8 mouse cellular contexts compared by ENCODE assay signal in the genomic region with DNA sequence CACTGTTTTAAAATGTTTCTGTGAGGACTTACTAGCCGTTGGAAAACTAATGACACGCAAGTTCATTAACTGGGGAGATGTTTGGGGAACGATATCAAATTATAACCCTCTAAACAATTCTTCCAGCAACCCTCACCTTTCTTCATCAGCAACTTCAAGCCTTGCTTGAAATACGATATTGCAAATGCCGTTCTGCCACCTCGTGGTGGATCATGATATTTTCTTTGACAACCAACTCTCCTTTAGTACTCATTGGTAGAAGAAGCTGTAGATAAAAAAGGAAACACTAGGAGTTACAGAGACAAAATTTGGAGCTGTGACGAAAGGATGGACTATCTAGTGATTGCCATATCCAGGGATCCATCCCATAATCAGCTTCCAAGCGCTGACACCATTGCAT.
DNase-seq lines count a peak whose midpoint lies in the region; ATAC-seq and TF ChIP-seq lines count a peak whose summit lies in the region.

No protein-coding gene starts in this region.

- no peak overlapping the region for H3K27ac ChIP-seq in liver, embryonic 14.5 days
- H3K27ac ChIP-seq in thymus, adult 2 months (ENCODE audit: control insufficient read depth, insufficient read depth, low read length): no peak overlapping the region

- no peak for TF ChIP-seq EP300 in liver, embryonic 14.5 days (IDR thresholded peaks at IDR 0.05; ENCODE audit: low read depth)

- in situ Hi-C loops in Patski (cut with MboI; ENCODE audit: low pct_unique_long_range_greater_than_20kb): loop anchor here (5.0 to 10.0 kb wide), 2 partner anchors 354 to 621 kb away; no protein-coding TSS in a partner anchor

- TF ChIP-seq POLR2A in thymus, adult 2 months (IDR thresholded peaks at IDR 0.05; ENCODE audit: control insufficient read depth, extremely low read depth, insufficient read depth, low read length, poor library complexity): no peak

- H3K9me3 ChIP-seq in liver, embryonic 14.5 days (ENCODE audit: control insufficient read depth, low read length): no peaks in the 10 kb centered on the region

- POLR2A ChIA-PET in Patski (lab: Charles Lee): interaction anchor here (0.6 kb wide), 1 partner anchor 82 kb away, joined by 3 read pairs; no protein-coding TSS in a partner anchor

- H3K27me3 ChIP-seq in Patski: no peaks in the 10 kb centered on the region
- no peaks in the 10 kb centered on the region for H3K27me3 ChIP-seq in liver, embryonic 14.5 days (ENCODE audit: control insufficient read depth, insufficient read depth, low read length)
- no peaks in the 10 kb centered on the region for H3K27me3 ChIP-seq in thymus, adult 2 months (ENCODE audit: control insufficient read depth, insufficient read depth, low read length)

- CTCF ChIA-PET in Patski (lab: Charles Lee): interaction anchor here (0.7 to 1.7 kb wide), 17 partner anchors 8 to 367 kb away, joined by 3 to 13 read pairs (median 4); no protein-coding TSS in a partner anchor

- H3K9ac ChIP-seq in liver, embryonic 14.5 days (replicated peaks): no peak overlapping the region

- H3K4me1 ChIP-seq in liver, embryonic 14.5 days (replicated peaks; ENCODE audit: control insufficient read depth in 2 of 2, insufficient read depth in 2 of 2, low read length in 1 of 2): no peaks in the 10 kb centered on the region
- no peaks in the 10 kb centered on the region for H3K4me1 ChIP-seq in thymus, adult 2 months (replicated peaks; ENCODE audit: control insufficient read depth, insufficient read depth, low read length)

- H3K4me3 ChIP-seq in liver, embryonic 14.5 days (ENCODE audit: insufficient read depth in 1 of 2, low read depth in 2 of 2, low read length in 2 of 2): no peak overlapping the region
- no peak overlapping the region for H3K4me3 ChIP-seq in thymus, adult 2 months (ENCODE audit: control insufficient read depth, insufficient read depth, low read length)

- no peak overlapping the region for H3K4me2 ChIP-seq in liver, embryonic 14.5 days (ENCODE audit: low read depth)

- ATAC-seq in Patski: peak; percentile 76
- ATAC-seq in liver, embryonic 14.5 days (ENCODE audit: insufficient read depth): no peak

- no peaks in the 10 kb centered on the region for H3K36me3 ChIP-seq in liver, embryonic 14.5 days (replicated peaks; ENCODE audit: control insufficient read depth, insufficient read depth, low read depth)
- H3K36me3 ChIP-seq in thymus, adult 2 months (ENCODE audit: control insufficient read depth, insufficient read depth, low read length): no peaks in the 10 kb centered on the region

- peak; percentile 2 for DNase-seq in CD4-positive helper T cell, adult 2 months (ENCODE audit: low read depth, low spot score)
- DNase-seq in Patski (ENCODE audit: low read depth, low spot score): peak; percentile 27
- DNase-seq in cerebellum, postnatal 36 days: peak; percentile 55 to 76
- peak; percentile 26 to 53 for DNase-seq in gastrocnemius, postnatal 4 days (ENCODE audit: low spot score in 2 of 2)
- DNase-seq in kidney, postnatal 25 days: peak; percentile 42 to 88
- DNase-seq in liver, embryonic 14.5 days (ENCODE audit: low read depth in 3 of 3, low spot score in 3 of 3): peak; percentile 1 to 26 (median 4)
- DNase-seq in retina, embryonic 14.5 days (ENCODE audit: low spot score): peak; percentile 87
- no peak for DNase-seq in thymus, adult 2 months

- WGBS in liver, embryonic 14.5 days (ENCODE audit: insufficient replicate concordance): 17% methylated on average over 7 of the region's 8 CpGs
- WGBS in thymus, adult 2 months: 23% methylated on average over 8 of the region's 8 CpGs

- peak; percentile 74 for TF ChIP-seq CTCF in Patski (IDR thresholded peaks at IDR 0.05)
- TF ChIP-seq CTCF in liver, embryonic 14.5 days (IDR thresholded peaks at IDR 0.05; ENCODE audit: low read depth): no peak
- no peak for TF ChIP-seq CTCF in thymus, adult 2 months (IDR thresholded peaks at IDR 0.05; ENCODE audit: borderline replicate concordance, control insufficient read depth, extremely low read depth, insufficient read depth, low read length, poor library complexity)
